Mouse (Mus musculus): ENCODE results near the gene Ncoa4.
"Not testable (repeated sequence)": the region's sequence is repeated elsewhere in the genome, so short reads cannot be mapped to it uniquely, and the experiment has no call there.

The Ncoa4 gene

DNA sequence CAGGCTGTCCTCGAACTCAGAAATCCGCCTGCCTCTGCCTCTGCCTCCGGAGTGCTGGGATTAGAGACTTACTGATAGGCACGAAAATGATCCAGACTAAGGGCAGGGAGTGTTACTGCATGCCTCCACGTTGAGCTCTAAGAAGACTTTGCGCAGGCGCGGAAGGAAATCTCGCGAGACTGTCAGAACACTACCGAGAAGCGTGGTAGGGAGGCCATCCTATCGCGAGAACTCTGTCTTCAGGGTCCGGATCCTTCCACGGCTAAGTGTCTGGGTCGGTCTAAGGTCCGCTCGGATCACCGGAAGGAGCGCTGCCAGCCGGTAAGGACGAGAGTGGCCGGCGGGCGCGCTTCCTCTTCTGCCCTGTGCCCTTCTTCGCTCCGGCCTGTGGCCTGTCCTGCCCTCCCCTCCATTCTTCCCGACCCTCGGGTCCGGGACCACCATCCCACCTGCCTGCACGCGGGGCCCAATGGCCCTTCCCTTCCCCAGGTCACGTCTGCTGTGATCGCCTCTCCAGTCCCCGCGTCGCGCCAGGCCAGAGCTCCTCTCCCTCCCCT lies at the start of gene Ncoa4:
Ncoa4 (plus strand) TSS at position 176 of the 557 bp plus-strand sequence.
- peak; percentile 100 for DNase-seq

DNA sequence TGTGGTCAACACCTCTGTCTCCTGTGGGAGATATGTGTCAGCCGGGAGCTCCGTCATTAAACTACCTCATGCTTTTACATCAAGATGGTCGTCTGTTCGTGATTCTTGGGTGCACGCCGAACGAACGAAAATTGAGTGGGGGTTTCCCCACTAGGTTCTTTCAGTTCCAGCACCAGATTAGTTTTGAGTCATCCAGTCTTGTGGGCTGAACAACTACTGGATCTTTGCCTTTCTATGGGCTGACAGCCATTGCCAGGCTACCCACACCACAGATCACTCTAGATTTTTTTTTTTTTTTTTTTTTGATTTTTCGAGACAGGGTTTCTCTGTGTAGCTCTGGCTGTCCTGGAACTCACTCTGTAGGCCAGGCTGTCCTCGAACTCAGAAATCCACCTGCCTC lies 47.5 kb upstream of the Ncoa4 start:
- not testable (repeated sequence) for DNase-seq

DNA sequence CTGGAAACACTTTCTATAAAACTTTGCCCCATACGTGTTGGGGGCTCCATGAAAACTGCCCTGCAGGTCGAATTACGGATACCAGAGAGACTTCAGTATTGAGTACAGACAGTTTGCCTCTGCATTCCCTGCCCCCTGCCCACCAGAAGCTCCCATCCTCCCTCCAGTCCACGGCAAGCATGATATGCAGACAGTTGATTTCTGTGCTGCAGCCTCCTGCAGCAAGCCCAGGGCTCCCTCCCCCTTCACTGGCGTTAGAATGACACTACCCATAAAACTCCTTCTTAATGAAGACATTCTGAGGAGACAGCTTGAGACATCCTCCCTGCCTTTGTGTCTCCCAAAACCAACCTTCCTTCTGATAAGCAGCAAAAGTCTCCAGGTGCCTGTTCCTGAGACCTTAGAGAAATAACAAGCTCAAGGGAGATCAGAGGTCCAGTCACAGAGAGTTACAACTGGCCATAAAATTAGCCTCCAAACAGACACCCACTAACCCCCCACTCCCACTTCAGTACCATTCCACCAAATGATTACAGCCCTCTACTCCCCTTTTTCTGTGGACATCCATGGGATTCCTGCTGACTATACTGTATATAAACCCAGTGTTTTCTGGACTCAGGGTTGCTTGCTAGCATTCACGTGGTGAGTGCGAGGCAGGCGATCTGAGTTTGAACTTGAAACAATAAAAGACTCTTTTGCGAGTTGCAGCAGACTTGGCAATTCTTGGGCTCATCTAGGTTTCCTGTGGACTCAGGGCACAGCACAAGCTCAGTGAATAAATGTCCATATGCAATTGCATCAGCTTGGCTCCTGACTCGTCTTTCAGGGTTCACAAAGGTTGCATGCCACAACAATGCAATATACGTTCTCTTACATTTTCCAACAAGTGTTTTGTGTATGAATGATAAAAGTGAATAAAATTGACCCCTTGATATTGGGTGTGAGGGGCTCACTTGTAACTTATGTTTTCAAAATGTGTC lies 38.4 kb upstream of the Ncoa4 start:
- no peak for DNase-seq

DNA sequence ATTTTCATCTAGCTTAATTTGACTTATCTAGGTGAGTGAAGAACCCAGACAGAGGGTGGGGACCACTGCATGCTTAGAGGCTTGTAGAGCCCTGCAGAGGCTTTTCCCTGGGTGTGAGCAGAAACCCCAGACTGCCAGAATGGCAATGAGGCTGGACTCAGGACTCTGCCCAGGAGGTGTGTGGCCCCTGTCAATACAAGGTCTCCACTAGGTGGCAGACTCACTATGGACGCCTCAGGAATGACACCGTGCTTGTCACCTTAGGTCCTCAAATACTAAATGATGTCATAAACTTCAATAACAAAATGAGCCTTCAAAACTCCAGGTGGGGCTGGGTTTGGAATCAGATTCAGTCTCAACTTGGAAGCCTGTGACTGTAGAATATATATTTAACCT lies 37.7 kb upstream of the Ncoa4 start:
- peak; percentile 69 for DNase-seq

DNA sequence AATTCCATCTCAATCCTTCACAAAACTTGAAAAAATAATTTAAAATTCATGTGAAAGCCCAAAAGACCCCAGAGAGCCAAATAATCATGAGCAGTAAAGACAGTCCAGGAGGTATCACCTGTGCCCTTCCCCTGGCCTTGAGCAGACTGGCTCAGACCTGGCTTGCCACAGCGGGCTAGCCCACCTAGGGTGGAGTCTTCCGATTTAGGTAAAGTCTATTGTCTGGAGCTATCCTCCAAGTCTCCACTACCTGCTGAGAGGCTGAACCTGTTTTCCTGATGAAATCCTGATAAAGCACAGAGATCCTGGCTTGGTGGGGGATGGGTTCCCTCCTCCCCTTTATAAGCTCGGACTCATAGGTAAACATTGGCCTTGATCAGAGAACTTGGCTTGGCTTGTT lies 35.4 kb upstream of the Ncoa4 start:
- no peak for DNase-seq

DNA sequence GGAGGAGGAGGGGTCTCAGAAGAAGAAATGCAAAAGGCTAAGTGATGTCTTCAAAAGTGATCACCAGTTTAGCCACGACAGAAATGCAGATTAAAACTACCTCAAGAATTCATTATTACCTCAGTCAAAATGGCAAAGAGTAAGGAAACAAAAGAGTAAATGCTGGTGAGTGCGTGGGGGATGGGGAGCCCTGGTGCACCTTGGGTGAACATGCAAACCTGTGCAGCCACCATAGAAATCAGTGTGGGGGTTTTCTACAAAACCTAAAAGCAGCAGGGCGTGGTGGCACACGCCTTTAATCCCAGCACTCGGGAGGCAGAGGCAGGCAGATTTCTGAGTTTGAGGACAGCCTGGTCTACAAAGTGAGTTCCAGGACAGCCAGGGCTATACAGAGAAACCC lies 34.4 kb upstream of the Ncoa4 start:
- DNase-seq, result not testable (repeated sequence)

DNA sequence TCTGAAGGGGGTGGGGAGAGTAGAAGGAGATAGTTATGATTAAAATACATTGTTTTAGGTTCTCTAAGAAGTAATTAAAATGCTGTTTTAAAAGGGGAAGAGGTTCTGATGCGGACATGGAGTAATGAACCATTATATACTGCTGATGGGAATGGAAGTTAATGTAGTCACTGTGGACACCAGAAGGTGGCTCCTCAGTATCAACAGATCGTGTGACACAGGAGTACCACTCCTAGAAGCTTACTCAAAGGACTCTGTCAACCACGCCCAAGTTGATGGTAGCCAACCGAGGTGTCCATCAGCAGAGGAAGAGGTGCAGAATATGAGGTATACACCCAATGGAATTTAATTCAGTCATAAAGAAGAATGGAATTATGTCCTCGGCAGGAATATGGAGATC lies 31.3 kb upstream of the Ncoa4 start:
- no peak for DNase-seq

DNA sequence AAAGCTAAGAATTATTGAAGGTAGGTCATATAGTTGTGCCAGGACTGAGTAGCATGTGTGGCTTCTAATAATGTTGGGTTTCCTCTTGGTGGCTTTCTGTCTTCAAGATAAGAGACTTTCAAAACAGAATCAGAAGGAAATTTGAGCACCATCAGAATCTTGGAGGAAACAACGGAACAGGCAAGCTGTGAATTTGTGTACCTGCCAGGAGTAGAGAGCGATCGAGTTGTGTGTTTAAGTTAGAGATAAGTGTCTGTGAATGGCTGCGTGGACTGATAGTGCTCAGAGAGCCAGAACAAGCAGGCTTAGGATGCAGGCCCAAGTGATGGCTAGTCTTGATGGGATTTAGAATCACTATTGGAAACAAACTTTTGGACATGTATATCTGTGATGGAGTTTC lies 27.8 kb upstream of the Ncoa4 start:
- no peak for DNase-seq

DNA sequence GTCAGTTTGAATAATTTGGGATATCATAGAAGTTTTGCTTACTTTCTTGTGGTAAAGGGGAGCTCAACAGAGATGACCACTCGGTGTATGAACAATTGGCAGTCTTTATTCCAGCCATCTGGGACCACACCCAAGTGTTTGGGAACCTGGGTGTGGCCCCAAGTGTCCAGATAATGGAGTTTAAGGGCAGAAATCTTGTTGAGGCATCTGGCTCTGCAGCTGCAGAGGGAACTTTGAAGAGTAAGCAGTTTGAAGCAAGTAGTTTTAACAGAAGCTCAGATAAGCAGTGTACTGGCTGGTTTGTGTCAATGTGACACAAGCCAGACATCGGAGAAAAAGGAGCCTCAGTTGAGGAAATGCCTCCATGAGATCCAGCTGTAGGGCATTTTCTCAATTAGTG lies 25.4 kb upstream of the Ncoa4 start:
- DNase-seq, result no peak

DNA sequence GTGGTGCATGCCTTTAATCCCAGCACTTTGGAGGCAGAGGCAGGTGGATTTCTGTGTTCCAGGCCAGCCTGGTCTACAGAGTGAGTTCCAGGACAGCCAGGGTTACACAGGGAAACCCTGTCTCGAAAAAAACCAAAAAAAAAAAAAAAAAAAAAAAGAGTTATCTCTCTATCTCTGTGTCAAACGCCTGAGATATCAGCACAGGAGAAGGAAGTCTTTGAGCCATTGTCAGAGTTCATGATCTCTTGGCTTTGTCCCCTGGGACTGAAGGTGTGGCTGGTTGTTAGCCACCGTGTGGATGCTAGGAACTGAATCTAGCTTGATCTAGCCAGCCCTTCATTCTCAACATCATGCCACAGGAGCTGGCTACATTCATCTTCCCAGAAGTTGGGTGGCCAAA lies 23.2 kb upstream of the Ncoa4 start:
- DNase-seq, result not testable (repeated sequence)

DNA sequence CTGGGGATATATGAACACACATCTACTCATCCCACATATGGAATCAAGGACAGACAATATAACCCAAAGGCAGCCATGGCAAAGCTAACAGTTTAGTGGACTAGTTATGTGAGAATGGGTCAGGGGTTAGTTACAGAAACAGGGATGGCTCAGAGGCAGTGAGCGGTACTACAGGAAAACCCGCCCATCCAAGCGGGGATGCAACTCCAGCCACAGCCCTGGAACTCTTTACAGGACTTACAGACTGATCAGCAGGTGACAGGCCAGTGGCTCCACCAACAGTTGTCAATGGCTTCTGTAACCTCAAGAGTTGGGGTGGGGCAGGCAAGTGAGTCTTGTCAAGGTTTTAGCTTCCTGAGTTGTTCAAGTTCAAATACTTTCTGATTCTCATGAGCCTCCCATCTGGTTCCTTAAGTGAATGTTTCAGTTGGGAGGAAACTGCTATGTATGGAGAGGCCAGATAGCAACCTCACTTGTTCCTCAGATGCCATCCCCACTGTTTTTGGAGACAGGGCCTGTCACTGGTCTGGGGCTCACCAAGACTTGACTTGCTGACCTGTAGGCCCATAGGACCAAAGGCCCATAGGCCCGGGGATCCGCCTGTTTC lies 19.2 kb upstream of the Ncoa4 start:
- DNase-seq, result no peak

DNA sequence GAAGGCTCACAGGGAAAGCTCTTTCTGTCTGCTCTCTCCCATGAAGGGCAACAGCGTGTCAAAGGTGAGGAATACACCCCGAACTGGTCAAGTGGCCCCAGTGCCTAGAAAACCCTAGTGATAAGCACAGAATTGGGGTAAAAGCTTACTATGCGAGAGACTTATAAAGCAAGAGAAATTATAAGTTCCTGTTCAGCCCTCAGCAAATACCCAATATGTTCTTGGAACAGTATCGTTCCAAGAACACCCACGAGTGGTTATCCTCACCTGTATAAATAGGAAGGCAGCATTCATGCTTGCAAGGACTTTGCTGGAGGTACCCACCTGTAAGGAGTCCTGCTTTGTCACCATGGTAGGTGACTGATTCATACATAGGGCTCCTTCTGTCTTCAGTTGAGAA lies 17.9 kb upstream of the Ncoa4 start, which contains the start of gene Msmb:
Msmb (plus strand) TSS at position 301 of the 400 bp plus-strand sequence.
- DNase-seq, result no peak

DNA sequence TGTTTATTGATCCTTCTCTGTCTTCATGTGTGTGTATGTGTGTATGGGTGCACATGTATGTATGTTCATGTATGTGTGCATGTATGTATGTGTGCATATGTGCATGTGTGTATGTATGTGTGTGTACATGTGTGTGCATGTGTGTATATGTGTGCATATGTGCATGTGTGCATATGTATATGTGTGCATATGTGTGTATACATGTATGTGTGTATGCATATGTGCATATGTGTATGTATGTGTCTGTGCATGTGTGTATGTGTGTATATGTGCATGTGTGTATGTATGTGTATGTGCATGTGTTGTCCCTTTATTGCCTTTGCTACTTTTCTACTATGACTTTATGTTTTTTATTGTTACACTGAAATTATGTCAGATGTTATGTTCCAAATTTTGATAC lies 14.9 kb upstream of the Ncoa4 start:
- no peak for DNase-seq

DNA sequence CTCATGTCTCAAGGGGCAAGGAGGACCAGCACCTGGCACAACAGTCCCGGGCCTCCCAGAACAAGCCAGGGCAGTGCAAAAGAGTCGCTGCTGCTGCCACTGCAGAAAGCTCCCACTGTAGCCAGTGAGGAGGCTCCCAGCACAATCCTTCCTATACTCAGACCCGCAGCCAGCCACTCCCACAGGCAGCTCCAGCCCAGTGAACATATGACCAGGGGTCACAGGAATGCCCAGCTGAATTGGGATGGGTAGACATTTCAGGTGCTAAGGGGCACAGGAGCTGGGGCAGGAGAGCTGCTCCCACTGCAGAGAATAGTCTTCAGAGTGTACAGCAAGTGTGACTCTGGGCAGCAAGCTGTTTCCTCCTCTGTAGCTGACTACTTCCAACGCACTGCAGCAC lies 14.3 kb upstream of the Ncoa4 start:
- DNase-seq, result no peak

DNA sequence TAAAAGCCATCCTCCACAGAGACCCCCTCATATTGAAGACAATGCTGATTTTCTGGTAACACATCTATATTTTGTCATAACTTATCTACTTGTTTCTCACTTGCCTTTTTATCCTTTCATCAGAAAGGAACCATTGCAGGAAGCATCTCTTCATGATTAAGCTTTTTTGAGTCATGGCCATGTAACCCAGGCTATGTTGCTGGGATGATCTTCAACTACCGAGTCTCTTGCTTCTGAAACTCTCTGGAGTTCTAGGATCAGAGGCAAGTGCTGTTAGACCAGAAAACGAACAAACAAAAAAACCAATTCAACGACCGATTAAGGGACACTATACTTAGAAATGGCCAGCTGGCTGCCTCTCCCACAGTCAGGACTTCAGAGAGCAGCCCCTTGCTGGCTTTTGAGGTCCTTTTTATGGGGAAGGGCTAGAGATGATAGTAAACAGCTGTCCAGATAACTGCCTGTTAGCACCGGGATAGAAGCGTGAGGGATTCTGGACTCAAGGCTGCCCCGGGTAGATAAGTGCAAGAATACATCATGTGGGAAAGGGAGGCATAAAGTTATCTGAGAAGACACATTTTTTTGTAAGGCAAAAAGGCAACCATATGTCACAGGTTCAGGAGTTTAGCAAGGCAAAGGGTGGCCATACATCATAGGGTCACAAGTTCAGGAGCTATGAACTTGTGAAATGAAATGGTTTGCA lies 13.7 kb upstream of the Ncoa4 start:
- no peak for DNase-seq

DNA sequence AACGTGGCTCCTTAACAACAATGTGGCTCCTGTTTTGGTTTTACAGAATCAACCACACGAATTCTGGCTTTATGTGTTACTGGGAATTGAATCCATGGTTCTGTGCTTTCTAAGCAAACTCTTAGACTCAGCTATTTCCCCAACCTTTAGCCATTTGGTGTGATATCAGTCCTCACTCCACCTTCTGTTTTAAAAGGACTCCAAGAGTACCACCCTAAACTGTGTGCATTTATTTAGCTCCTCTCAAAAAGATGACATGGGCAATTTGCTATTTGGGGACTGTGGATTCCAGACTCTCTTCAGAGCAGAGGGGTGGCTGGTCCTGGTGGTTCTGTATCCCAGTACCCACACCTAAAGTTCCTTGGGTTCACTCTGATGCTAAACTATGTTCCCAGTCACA lies 13.1 kb upstream of the Ncoa4 start:
- no peak for DNase-seq

DNA sequence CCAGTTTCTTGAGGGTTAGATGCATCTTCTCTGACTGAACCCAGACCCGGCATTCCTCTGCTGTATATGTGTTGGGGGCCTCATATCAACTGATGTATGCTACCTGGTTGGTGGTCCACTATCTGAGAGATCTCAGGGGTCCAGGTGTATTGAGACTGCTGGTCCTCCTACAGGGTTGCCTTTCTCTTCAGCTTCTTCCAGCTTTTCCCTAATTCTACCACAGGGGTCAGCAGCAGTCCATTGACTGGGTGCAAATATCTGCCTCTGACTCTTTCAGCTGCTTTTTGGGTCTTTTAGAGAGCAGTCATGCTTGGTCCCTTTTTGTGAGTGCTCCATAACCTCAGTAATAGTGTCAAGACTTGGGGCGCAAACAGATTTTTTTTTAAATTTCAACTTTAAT lies 8.8 kb upstream of the Ncoa4 start:
- DNase-seq, result no peak

DNA sequence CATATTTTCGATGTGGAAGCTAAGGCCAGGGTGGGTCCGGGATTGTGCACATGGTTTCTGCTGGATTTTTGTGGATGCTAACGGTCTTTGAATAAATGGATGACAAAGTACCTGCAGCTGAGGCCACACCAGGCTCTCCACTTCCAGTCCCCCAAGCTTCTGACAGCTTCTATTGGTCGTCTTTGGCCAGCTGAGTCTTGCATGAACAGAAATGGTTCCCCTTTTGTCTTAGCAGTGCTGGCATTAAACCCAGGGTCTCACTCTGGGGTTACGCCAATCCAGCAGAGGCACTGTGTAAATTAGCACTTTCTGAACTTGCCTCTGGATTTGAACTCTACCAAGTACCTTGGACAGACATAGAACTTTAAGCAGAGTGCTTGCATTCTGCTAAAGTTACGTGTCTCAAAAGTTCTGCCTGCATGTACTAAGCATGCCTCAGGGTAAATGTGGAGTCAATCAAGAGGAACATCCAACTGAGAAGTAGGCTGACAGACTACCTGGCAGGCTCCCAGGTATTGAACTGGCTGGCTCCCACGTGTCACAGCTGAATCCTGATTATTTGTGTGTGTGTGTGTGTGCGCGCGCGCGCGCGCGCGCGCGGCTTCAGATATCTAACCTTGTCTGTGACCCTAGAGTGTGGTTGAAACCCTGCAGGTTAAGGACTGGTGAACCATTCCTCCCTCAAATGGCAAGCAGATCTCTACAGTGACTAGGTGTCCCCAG lies 7.3 kb upstream of the Ncoa4 start:
- DNase-seq, result no peak

DNA sequence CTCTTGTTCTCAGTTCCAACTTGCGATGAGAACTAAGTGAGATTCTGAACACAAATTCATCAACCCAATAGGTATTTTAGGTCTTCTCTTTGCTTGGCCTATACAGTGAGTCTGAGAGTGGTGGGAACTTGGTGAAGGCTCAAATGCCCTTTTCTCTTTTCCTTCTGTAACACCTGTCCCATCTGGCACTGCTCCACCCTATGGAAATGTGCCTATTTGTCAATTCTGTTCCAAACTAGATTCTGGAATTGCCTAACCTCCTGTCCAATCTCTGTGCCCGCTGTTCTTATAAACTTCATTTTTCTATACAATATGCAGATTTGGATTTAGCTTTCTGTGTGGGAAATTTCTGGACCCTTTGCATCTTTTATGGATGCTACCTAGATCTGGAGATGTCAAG lies 6.5 kb upstream of the Ncoa4 start:
- no peak for DNase-seq

DNA sequence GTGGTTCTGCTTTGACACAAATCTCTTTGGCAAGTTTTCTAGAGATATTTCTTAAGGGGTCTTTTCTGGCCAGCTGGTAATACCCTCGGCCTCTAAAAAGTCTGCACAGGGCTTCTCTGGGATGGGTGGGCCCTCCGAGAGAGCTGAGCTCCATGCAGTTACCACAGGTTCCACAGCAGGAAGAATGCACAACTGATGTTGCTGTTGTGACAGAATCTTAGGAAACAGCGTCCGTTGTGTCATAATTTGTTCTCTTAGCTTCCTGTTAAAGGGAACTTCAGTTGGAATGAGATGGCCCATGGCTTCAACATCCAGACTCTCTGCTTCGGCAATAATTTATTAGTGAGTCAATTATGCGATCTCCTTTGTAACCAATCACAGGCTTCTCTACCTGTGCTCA lies 4.9 kb upstream of the Ncoa4 start:
- no peak for DNase-seq

DNA sequence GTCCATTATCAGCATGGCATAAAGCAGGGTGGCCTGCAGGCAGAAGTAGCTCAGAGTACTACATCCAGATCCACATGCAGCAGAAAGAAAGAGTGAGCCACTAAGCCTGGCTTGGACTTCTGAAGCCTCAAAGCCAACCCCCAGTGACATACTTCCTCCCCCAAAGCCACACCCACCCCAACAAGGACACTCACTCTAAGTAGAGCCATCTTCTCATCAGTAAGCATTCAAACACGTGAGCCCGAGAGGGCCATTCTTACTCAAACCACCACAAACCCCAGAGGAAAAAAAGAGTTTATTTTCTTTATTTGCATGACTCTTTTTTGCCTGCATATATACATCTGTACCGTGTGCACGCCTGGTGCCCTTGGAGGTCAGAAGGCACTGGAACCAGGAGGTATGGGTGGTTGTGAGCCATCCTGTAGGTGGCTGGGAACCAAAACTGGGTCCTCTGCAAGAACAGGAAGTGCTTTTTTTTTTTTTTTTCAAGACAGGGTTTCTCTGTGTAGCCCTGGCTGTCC lies 455 bp upstream of the Ncoa4 start:
- DNase-seq, result peak; percentile 56

DNA sequence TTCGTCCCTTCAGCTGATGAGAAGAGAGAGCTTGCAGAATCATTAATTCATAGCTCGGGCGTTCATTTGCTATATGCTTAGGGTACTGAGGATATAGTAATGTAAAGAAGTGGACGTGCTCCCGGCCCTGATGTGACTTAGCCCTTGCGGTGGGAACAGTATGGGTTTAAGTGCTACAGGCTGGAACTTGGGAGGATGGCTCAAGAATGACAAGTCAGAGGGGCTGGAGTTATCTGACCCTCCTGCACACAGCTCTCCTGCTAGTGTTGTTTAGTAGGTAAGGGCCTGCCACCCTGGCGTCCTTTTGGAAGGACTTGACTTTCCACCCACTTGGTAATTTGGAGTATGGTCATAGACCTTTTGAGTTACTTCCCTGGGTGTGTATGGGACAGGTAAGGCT lies 898 bp downstream of the Ncoa4 start:
- DNase-seq, result no peak

Data from kidney, adult 9 months (tissue).